Mouse (Mus musculus): ENCODE measurements around the gene Sv2b. TPM values are rescaled to one million over a fixed set of nuclear protein-coding genes. Genes with fewer than 3 reads are reported as not detected.
"Not testable (repeated sequence)": the region's sequence is repeated elsewhere in the genome, so short reads cannot be mapped to it uniquely, and the experiment has no call there.

Gene Sv2b
- total RNA-seq, 1 experiment from 2014 or later = 0.30 TPM

DNA sequence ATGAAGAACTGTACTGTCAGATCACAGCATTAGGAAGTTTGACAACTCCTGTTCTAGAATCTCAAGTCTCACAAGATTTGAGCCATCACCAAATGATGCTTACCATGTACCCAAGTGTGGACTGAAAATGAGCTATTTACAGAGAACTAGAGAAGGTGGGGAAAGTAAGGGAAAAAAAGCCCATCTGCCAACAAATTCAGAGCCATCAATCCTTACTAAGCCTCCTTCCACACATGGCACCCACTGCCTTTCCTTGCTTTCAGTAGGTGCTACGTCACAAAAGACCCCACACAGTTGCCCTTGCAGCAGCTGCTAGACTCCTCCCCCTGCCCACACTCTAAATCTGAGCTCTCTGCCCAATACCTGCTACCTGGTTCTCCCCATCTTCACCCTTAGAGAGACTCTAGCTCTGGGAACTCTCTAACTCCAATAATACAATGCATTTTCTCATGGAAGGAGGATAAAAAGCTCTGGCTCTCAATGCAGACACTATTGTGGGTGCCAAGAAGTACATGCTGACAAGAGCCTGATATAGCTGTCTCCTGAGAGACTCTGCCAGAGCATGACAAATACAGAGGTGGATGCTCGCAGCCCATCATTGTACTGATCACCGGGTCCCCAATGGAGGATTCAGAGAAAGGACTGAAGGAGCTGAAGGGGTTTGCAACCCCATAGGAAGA lies 101.0 kb downstream of the Sv2b start:
- DNase-seq = no peak

DNA sequence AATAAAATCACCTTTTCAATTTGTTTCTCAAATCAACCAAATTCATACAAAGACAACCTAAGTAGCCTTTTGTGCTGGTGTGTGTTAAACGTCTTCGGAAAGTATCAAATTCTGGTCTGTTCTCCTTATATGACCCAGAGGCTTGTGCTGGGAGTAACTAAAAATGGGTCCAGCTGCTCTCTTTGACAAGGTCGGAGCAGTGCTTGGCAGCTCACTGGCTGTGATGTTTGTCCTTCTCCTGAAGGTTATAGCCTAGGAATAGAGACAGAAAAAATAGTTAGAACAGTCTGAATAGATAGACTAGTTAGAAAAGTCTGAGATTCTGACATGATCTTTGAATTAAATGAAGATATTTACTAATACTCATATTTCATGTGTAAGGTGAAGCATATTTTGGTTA lies 102.4 kb downstream of the Sv2b start:
- DNase-seq = peak; percentile 7

DNA sequence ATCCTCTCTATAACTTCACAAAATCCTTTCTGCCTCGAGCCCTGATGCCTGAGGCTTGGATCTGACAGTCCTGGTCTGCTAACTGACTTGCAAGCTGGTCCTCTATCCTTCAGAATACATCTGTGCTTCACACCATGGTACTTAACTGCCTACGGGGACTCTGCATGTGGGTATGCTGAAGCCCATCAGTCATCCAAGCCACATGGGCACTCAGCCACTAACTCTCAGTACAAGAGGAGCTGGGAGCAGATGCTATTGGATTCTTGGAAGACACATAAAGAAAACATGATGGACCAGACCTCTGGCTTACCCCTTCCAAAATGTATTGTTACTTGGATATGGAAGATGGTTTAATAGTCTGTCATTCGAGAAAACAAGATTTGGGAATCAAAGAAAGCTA lies 103.7 kb downstream of the Sv2b start:
- DNase-seq = no peak

DNA sequence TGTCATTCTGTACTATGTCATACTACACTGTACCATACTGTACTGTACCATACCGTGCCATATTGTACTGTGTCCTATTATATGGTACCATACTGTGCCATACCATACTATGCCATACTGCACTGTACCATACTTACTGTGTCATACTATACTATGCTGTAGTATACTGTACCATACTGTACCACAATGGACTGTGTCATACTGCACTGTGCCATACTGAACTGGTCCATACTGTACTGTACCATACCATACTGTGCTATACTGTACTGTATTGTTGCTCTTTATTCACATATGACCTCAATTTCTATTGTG lies 114.2 kb downstream of the Sv2b start:
- DNase-seq = not testable (repeated sequence)

DNA sequence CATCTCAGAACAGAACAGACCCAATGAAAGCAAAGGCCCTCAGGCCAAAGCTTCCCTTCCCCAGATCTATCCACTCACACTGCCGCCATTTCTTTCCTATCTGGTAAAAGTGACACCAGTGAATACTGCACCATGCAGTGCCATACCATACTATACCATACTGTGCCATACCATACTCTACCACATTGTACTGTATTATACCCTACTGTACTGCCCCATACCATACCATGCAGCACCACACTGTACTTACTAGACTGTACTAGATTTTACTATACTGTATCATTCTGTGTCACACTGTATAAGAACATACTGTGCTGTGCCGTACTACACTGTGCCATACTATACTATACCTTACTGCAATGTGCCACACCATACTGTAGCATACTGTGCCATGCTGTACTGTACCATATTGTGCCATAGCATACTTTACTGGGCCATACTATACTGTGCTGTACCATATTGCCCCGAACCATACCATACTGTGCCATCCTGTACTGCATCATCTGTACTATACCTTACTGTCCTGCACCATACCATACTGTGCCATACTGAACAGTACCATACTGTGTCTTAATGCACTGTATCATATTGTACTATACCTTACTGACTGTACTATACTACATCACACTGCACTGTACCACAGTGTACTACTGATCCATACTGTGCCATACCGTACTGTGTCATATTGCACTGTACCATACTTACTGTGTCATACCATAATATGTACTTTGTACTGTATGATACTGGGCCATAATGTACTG lies 114.7 kb downstream of the Sv2b start:
- no peak for DNase-seq

DNA sequence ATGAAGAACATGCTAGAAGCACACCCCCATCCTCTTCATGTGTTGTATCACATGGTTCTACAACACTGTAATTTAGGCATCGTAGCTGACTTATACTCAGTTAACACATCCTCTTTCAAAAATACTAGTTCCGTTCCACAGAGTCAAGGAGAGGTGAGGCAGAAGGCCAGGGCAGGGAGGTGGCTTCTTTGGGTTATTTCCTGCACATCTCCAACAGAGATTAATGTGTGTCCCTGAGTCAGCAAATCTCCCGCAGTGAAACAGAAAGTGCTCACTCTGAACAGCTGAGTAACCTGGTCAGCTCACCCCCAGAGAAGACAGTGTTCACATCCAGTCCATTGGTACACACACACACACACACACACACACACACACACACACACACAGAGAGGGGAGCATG lies 118.9 kb downstream of the Sv2b start:
- peak; percentile 5 for DNase-seq

DNA sequence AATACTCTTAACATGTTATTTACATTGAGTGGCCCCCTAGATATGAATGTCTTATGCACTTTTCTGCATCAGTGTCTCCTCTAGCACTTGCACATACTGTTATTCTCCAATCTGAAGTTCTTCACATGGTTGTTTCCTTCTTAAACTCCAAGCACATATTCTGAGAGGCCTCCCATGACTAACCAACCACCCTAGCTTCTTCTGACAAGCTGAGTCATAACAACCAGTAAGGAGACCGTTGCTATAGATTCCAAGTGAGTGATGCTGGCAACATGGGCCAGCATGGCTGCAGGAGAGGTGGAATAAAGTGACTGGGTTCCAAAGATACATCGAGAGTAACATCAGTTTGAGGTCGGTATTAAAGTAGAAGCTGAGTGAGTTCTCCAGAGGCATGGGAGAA lies 134.0 kb downstream of the Sv2b start:
- DNase-seq = no peak

DNA sequence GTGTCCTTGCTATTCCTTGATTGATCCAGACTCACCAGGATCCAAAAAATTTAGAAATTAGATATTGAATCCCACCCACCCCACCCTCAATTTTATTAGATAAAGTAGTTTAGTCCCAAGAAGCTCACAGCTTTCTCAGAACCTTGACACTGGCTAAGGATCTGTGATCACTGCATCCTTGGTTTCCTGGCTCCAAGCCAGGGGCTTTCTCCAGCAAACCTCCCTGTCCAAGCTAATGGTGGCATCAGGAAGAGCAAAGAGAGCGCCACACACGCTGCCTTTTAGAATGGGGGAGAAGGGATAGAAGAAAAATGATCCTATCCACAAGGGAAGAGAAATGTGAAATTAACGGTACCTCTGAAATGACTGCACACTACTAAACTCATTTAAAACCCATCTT lies 141.6 kb downstream of the Sv2b start:
- peak; percentile 18 for DNase-seq

DNA sequence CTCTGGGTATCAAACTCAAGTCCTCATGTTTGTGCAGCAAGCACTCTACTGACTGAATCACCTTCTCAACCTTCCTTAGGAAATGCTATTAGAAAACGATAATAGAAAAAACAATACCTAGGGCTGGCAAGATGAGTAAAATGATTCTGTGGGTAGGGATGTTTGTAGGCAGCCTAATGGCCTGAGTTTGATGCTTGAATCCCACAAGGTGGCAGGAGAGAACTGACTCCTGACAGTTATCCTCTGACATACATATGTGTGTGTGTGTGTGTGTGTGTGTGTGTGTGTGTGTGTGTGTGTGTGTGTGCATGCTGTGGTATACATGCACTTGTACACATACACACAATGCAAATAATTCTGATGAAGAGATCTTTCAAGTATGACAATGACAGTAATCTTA lies 161.9 kb downstream of the Sv2b start:
- DNase-seq = no peak

DNA sequence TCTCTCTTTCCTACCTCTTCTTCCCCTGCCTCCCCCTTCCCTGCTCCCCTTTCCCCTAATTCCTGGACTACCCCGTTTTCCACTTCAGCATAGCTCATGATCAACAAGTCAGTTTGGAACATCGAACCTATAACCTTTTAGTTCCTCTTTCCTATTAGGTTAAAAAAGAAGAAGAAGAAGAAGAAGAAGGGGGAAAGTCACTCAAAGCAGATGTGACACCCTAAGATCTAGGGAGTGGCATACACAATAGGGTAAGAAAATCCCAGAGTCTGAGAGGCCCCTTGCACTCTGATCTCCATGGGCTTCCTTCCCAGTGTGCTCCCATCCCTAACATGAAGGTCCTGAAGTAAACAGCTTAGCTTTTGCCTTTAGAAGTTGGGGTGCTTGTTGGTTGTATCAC lies 166.3 kb downstream of the Sv2b start:
- no peak for DNase-seq

DNA sequence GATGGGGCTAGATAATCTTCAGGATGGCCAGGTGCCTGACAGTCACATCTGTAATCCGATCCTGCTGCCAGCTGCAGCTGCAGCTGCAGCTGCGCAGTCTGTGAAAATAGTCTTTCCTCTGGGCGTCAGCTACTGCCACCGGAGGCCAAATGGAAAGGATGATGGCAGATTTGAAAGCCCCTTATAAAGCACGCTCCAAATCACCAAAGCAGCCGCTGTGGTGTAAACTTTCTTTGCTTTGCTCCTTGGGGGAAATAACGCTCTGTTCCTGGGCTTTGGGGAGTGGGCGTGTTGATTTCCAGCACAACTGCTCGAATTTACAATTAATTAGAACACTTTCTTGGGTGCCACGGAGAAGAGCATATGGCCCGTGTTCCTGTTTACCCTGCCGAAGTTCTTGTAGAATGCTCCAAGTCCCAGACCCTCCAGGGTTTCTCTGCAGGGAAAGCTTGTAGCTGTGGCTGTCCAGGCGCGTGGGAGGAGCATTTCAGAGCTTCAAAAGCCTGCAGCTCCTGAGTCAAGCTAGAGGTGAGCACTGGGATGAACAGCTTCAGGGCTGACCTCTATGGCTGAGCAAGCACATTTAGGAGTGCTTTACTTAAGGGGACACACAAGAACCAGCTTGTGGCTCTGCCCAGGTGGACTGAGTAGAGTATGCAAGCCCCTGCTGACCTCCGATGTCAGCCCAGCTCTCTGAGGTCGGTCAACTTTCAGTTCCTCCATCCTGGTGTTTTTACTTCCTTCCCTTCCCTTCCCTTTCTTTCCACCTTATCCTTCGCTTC lies 167.0 kb downstream of the Sv2b start:
- DNase-seq = peak; percentile 10

DNA sequence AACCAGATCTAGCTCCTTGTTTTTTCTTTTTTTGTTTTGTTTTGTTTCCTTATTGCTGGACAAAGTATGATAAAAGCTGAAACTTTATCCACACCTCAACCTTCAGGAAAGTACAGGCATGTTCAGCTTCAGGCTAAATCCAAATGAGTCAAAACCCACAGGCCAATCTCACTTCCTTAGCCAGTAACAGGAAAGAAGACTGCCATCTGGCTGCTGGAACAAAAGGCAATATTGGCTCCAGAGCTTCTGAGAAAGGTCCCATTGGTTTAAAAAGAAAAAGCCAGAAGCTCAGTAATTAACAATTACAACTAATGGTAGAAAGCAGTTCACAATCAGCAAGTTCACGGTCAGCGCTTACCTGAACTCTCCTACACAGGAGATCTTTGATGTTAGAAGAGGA lies 169.8 kb downstream of the Sv2b start:
- no peak for DNase-seq

DNA sequence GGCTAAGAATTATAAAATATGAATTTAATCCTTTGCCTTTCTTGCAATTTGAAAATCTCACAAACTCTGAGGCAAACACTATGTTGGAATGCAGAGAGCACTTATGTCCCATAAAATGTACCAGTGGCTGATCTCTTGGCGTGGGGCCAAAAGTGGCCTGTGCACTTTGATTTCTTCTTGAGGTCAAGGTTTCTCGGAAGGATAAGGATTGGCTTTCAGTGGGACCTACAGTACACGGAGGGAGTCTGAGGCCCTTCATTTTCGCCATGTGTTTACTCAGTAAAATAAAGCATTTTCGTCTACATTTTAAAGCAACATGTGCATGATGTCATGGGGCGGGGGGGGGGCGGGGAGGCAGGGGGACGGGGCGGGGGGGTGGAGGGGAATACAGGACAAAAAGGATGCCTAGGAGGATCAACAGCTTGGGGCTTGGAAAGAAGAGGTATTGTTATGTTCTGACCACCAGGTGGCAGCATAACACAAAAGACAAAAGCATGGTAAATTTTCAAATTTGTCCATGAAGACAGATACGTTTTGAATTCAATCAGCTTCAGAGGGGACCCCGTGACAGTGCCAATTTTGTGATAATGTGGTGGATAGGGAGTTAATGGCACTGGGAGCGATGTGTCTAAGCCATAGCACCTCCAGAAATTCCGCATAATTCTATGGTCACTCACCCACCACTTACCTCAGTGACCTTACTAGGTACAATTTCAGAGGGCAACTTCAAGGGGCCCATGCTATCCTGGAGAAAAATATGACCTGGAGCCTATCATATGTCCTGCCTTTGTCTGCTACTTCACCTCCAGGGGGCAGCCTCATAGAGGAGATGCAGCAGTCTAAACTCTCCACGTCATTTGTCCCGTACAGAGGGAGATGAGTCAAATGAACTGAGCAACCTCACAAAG lies 174.1 kb downstream of the Sv2b start:
- DNase-seq = peak; percentile 33

DNA sequence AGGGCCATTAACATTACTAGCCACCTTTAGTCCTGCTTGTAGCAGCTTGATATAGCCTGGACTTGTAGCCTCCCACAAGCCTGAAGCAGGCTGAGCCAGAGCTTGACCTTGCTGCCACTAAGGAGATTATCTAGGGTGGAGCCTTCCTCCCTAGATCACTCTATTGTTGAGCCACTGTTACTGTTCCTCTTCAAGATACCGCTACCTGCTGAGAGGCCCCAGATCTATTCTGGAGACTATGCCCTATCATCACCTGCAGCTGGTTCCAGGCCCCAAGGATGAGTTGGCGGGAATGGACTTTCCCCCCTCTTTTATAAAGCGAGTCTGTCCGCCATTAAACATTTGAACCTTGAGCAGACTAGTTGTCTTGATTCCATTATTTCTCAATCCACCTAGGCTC lies 181.0 kb downstream of the Sv2b start:
- no peak for DNase-seq

DNA sequence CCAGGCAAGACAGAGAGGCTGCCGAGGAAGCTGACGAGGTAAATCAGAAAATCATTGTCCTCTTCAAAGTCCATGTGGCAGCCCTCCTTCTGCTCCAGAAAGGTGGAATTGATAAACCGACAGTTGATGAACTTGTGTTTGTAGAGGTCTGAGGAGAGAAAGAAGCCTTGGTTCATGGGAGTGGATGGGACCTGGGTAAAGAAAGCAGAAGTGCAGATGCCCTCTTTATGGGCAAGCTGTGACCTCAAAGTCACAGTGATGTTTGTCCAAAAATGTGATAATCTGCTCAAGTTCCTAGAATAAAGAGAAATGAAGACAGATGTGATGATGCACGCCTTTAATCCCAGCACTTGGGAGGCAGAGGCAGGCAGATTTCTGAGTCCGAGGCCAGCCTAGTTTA lies 185.0 kb downstream of the Sv2b start:
- no peak for DNase-seq

DNA sequence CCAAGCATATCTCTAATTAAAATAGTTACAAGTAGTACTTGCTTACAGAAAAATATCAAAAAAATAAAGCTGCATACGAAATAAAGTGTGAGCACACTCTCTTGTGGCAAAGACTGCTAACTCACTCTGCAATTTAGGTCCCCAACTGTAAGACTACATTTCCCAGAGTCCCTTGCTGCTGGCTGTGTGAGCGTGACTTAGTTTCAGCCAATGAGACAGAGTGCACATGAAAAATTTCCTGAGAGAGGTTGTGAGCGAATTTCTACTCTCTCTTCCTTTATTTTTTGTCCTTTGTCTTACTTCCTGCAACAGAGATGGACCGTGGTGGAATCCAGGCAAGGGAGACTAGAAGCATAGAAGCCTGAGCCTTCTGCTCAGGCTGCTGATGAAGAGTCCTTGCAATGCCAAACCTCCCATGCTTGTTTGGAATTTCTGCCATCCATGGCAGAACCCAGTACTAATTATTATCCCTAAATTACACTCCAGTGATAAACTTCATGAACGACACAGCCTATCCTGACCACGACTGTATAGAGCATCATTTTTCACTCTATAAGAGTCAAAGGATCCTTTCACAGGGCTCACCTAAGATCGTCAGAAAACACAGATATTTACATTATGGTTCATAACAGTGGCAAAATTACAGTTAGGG lies 190.9 kb downstream of the Sv2b start:
- DNase-seq = no peak

DNA sequence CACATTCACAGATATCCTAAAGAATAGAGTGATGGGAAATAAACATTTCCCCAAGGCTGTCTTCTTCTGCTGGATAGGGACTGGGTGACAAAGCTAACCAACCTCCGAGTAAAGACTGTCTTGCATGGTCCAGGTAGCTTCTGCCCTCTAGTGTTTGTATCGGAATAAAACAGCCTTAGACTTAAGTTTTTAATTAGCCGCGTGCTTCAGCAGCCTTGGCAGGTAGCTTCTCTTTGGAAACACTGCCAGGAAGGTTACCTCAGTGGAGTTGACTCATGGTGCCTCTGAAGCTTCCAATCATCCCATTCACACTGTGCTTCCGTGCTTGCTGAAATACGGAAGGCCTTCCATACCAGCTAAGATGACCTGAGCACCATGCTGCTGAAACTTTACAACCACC lies 198.4 kb downstream of the Sv2b start:
- DNase-seq = no peak

DNA sequence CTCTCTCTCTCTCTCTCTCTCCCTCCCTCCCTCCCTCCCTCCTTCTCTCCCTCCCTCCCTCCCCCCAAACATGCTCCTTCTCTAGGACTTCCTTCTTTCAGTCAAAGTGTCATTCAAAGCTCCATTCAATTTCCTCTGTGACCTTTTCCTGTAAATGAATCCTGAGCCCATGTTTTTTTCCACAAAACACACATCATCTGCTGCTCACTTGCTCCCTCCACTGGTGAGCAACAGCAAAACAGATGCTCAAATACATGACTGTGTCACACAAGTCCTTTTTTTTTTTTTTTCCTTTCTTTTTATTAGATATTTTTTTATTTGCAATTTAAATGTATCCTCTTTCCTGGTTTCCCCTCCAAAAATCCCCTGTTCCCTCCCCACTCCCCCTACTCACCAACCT lies 201.6 kb downstream of the Sv2b start:
- DNase-seq = peak; percentile 45

DNA sequence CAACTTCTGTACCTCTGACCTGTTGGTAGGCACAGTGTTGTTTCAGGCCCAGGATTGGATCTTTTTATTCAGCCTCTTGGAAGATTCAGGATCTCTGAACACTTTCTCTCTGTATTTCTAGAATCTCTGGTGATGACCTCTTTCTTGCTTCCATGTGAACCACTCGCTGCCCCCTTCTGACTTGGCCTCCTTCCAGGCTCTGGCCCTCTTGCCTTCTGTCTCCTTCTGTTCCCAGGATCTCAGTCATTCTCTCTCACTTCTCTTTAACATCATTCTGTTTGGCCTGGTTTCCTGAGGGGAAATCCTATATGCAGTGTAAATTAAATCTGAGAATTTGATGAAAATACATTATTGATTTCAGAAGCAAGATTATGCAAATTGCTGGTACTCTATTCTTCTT lies 205.2 kb downstream of the Sv2b start:
- no peak for DNase-seq

DNA sequence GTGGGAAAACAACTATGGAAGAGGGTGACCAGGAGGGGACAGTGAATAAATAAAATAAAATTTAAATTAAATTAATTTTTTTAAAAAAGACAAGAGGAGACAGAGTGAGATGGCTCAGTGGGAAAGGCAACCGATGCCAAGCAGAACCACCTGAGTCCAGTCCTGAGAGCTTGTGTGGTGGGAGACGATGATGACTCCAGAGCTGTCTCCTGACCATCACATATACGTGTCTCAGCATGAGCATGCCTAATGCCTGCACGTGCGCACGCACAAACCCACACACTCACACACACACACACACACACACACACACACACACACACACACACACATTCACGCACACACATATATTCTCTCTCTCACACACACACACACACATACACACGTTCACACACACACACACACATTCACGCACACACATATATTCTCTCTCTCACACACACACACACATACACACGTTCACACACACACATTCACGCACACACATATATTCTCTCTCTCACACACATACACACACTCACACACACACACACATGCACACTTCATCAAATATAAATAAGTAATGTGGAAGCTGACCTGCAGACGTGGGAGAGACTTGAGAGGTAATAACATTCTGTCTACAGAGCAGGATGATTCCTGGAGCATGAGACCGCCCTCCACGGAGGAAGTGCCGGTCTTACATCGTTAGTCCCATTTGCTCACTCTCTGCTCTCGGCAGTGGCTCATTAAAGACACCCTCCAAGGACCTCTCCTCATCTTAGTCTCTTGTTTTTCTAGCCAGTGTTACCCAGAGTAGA lies 206.3 kb downstream of the Sv2b start:
- DNase-seq = no peak

DNA sequence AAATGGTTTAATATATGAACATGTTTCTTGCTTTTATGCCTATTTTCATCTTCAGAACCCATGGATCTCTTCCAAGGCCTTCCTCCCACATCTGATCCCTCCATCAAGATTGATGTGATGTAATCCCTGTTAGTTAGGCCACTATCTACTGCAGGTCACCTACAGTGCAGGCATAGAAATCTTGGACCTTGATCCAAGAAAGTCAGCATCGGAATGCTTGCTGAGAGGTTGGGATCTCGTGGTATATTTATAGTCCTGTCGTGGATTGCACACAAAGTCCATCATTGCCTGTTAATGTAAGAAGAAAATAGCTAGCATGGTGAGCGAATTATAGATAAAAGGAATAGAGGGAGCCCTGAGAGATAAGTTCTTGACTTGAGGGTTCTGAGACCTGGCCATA lies 223.6 kb downstream of the Sv2b start:
- DNase-seq = no peak
